Mouse (Mus musculus) cerebellum, postnatal 14 days (tissue): ENCODE results near the gene Ppig.
A peak's percentile ranks its signal among the peaks of the same experiment; 100 is the strongest.
"Not testable (repeated sequence)": the region's sequence is repeated elsewhere in the genome, so short reads cannot be mapped to it uniquely, and the experiment has no call there.

Experiments
- DNase-seq, 2 experiments: peaks; one replicate each; pipeline ENCODE4 v3.0.0; 2021; ENCODE audit warnings: mixed read lengths in 2 of 2

The Ppig gene

DNA sequence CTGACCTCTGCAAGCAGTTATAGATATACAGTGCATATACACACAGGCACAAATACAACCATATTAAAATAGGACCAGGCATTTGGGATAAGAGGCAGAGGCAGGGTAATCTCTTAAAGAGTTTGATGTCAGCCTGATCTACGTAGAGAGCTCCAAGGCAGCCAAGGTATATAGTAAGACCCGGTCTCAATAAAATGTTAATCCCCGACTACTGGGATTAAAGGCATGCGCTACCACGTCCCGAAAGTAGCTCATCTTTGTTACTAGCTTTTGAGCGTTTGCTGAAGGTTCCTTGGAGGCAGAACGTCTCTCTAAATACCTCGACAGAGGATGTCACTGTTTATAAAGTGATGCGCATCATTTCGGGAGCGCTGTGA, at the start of gene Ppig:
Gene Ppig (plus strand): TSS at position 273 of the 377 bp plus-strand sequence.
- DNase-seq = no peak

DNA sequence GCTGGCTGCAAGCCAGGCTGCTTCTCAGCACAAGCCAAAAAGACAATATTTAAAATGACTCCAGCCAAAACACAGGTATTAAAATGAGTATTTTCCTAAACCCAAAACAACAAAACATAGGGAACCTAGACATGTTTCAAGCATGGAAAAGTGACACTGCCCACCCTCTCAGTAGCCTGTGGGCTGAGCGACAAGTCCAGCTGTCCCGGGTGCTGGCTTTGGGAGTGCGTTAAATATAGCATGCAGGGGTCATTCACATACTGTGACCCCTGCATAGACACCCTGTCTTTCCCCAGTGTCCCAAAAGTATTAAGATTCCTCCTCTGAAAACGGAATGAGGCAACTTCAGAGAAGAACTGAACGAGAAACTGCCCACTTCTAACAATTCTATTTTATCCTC, 48.6 kb upstream of the Ppig start:
- DNase-seq = peak; percentile 4 to 7

DNA sequence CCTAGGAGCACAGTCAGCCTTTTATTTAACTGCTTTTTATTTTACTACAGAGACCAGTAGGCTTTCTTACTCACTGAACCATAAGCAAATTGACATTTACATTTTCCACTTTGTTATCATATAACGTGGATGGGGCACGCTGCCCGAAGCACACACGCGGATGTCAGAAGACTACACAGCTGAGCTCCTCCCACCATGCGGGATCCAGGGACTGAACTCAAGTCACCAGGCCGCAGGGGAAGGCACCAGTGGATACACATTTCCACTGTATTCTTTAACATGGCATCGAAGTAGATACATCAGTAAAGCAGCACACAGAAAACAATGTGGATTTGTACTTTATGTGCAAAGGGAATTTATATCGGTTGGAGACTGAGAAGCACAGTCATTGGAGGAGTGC, 47.1 kb upstream of the Ppig start:
- DNase-seq = no peak

GRCm38 (mm10) chr2:69676713-69677112, 45.6 kb upstream of the Ppig start:
- DNase-seq = no peak

GRCm38 (mm10) chr2:69677215-69677614, 45.1 kb upstream of the Ppig start:
- DNase-seq = not testable (repeated sequence)

DNA sequence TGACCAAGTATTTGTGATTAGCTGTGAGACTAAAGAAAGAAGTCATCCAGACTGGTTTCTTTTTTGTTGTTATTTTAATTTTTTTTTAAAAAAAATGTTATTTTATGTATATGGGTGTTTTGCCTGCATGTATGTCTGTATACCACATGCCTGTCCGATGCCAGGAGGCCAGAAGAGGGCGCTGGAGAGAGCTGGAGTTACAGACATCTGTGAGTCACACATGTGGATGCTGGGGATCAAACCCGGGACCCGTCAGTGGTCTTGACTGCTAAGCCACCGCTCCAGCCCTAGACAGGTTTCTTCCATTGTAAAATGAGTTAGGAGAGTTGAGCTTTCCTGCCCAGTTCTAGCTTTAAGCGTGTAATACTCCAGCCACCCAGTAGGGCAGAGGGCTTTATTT, 42.4 kb upstream of the Ppig start:
- peak in 1 of 2 experiments; percentile 5 for DNase-seq

DNA sequence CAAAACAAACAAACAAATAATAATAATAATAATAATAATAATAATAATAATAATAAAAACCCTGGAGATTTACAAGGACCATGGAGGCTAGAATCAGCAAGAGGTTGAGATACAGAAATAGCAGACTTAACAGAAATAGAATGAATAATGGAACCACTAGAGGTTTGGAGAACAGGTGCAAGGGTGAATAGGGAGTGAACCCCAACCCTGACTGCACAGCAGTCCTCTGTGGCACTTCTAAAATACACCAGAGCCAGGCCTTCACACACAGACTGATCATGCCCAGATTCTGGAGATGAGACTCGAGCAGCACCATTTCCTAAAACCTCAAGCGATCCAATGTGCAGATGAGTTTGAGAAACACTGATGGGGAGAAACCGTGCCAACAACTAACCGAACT, 40.4 kb upstream of the Ppig start:
- DNase-seq = no peak

DNA sequence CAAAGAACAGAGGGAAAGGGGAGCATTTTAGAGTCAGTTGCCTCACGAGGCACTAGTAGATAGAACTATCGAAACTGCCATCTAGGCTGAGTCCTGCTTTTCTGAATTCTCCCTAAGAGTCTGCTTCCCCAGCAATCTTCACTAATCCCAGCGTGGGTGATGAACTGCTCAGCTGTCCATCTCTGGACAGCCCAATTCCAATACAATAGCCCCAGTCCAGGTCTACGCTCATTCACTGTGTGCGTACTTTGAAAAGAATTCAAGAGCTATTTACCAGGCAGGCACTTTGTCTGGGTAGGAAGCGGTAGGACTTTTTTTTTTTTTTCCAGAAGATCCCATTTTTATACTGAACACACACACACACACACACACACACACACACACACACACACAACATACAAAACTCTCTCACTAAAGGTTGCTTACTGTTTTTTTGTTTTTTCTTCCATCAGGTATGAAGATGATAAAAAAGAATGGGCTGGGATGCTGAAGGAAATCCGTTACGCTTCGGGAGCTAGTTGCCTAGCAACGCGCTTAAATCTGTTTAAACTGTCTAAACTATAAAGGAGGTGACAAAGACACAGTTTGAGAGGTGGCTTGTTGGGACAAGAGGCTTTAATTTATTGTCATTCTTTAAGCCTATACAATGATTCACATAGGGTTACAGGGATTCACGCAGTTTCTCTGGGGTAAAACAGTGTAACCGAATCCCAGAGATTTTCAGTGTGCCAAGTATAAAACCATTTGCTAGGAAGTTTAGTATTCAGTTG, 39.1 kb upstream of the Ppig start:
- no peak for DNase-seq

DNA sequence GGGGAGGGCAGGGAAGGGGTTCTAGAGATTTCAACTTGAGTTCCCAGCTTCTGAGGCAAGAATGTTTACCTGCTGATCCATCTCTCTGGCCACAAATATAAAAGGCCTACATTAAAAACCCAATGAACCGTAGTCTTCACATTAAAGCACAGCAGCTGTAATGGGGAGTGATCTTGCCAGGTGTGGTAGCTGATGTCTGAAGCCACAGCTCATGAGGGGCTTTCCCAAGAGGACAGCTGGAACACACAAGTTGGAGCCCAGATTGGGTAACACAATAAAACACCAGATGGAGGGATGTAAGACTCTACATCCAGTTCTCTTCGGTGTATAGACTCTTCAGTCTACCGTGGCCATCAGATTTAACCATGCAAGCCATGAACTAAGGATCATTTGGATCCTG, 37.9 kb upstream of the Ppig start:
- DNase-seq = no peak

- DNase-seq = no peak
Measured at GRCm38 (mm10) chr2:69690214-69690613, 32.1 kb upstream of the Ppig start.

- DNase-seq = no peak
Measured at GRCm38 (mm10) chr2:69690843-69691242, 31.5 kb upstream of the Ppig start.

GRCm38 (mm10) chr2:69693501-69693900, 28.8 kb upstream of the Ppig start:
- no peak for DNase-seq

DNA sequence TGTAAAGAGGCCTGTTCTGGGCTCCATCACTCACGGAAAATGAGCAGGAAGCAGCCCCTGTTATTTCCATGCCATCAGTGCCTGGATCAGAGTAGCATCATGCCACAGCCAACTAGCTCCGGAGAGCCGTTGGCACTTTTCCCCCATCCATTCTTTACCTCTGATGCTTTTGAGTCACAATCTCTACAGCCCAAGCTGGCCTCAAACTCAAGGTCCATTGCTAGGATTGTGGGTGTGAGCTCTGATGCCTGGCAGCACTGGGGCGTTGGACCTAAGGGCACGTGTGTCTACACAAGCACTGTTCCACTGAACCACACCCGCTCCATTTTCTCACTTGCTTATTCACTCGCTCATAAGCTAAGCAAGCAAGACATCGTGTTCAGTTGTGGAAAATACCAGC, 21.9 kb upstream of the Ppig start:
- DNase-seq = no peak

- DNase-seq = peak in 1 of 2 experiments; percentile 10
Measured at GRCm38 (mm10) chr2:69712171-69712570, 10.2 kb upstream of the Ppig start.

DNA sequence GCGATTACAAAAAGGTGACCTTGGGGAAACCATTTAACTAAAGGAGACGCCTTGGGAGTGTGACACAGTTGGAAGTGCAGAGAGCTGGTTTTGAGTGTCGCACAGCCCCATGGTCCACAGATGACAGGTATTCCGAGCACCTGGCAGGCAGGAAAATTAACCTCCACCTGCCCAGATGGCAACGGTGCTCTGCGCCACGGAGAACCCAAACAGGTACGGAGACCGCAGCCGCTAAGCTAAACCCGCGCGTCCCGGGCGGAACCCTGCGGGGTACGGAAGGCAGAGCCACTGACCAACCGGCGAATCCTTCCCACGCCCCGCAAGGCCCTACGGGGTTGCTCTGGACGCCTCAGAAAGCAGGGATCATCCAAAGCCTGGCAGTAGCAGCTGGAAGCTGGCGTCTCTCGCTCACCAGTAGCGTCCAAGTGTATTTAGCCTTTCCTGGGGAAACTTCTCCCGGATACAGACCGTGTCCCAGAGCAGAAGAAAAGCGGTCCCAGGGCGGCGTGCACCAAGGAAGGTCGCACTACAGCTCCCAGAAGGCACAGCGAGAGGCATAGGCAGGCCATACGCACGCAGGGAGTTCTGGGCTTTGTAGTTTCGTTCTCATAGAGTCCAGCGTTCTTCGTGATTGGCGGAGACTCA, 9.2 kb upstream of the Ppig start, which contains the start of gene Fastkd1:
Gene Fastkd1 (minus strand): TSS at position 536 of the 645 bp plus-strand sequence.
- DNase-seq = peak; percentile 87 to 89

GRCm38 (mm10) chr2:69713626-69714014, 8.7 kb upstream of the Ppig start:
- no peak for DNase-seq

GRCm38 (mm10) chr2:69714126-69714525, 8.2 kb upstream of the Ppig start:
- peak; percentile 13 to 18 for DNase-seq

- DNase-seq = no peak
Measured at GRCm38 (mm10) chr2:69716483-69716882, 5.9 kb upstream of the Ppig start.

GRCm38 (mm10) chr2:69719121-69719520, 3.2 kb upstream of the Ppig start:
- no peak for DNase-seq

DNA sequence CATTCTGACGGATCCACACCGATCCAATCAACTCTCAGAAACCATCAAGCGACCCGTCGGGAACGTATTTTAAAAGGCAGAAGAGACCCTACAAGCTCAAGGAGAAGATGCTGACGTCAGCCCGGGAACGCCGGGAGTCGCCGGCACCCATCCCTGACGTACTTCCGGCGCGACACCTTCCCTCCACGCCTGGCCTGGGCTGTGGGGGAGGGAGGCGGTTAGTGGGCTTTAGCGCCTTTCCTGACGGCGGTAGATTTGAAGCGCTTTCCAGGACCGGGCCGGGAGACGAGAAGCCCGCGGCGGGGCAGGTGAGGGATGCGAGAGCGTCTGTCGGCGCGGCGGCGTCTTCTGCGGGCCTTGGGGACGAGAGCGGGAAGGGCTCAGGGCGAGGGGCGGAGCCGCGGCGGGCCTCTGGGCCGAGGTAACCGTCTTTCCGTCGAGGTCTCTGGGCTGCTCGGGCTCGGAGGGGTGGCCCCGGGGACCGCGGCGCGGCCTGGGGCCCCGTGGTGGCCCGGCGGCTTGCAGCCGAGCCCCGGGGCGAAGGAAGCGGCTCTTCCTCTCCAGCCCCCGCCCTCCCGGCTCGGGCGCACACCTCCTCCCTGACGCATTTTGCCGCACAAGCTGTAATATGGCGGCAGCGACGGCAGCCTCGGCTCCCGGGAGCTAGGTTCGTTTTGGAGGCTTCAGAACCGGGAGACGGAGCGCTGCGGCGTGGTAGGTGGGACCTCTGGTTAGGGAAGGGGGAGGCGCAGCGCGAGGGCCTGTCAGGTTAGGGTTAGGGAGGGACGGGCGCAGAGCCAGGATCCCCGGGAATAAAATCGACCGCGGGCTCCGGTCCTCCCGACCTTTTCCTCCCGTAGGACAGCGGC, 539 bp downstream of the Ppig start:
- peak; percentile 96 for DNase-seq

GRCm38 (mm10) chr2:69723519-69723825, 1.1 kb downstream of the Ppig start:
- DNase-seq = no peak

DNA sequence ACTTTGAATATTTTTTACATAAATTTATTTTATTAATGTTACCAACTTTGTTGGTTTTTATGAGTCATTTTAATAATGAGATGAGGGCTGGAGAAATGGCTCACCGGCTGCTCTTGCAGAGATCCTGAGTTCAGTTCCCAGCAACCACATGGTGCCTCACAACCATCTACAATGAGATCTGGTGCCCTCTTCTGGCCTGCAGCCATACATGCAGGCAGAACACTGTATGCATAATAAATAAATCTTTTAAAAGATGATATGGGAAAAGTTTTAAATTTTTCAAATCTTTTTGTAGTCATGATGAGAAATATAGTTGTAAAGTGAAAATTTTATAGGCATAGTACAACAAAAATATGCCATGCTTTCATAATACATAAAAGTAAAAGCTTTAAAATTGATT, 22.7 kb downstream of the Ppig start:
- no peak for DNase-seq

DNA sequence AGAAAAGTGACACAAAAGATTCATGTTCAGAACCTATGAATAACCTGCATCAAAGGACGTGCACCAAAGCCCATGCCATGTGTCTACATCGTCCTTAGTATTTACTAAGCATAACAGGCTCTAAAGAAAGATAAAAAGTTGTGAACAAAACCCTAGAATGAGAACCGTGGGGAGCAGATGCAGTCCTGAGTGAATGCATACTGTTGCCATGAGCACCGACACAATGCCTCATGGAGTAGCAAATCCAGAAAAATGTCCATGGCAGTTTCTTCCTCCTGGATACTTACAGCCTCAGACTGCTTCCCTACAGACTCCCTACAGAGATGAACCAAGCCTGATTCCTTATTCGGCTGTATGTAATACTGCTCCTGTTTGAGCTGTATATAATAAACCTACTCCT, 38.6 kb downstream of the Ppig start:
- no peak for DNase-seq

GRCm38 (mm10) chr2:69763340-69763739, 41.0 kb downstream of the Ppig start:
- DNase-seq = no peak
